Mouse (Mus musculus) lung, postnatal 10 days (tissue): ENCODE results near the gene Tapbp.

Experiments
- DNase-seq: peaks from one replicate; pipeline ENCODE4 v3.0.0; 2021

The Tapbp gene

GRCm38 (mm10) chr17:33969394-33969793, 53.7 kb downstream of the Tapbp start:
- no peak for DNase-seq

DNA sequence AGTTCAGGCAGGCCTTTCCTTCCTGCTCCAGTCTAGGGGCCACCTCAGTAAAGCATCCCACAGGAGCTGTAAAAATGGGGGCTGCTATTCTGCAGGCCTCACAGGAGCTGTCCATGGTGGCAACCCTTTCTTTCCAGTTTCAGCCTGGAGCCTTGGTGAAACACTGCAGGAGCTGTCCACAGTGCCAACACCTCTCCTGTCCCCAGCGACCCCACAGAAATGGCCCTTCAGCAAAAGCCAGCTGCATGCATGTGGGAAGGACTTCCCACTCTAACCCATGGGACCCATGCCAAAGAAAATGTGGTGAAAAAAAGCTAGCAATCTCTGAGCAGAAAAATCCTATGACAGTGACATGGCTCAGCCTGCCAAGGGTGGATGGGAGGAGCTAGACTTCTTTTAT, 57.0 kb downstream of the Tapbp start:
- DNase-seq = peak; percentile 68

DNA sequence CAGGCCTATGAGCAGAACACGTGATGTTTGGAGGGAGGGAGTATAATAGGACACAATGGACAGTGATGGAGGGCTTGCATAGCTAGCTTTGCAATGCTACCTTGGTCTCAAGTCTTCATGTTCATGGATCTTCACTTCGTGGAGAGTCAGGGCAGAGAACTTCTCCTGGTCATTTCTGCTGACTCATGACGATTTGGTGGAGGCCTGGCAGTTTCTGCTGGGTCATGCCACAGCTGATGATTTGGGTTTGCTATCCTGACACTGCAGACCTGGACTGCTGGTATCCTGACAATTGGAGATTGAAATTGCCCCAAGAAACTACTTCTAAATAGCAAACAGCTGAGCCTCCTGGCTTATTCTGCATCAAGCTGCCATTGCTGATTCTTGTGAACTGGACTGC, 57.9 kb downstream of the Tapbp start:
- no peak for DNase-seq

DNA sequence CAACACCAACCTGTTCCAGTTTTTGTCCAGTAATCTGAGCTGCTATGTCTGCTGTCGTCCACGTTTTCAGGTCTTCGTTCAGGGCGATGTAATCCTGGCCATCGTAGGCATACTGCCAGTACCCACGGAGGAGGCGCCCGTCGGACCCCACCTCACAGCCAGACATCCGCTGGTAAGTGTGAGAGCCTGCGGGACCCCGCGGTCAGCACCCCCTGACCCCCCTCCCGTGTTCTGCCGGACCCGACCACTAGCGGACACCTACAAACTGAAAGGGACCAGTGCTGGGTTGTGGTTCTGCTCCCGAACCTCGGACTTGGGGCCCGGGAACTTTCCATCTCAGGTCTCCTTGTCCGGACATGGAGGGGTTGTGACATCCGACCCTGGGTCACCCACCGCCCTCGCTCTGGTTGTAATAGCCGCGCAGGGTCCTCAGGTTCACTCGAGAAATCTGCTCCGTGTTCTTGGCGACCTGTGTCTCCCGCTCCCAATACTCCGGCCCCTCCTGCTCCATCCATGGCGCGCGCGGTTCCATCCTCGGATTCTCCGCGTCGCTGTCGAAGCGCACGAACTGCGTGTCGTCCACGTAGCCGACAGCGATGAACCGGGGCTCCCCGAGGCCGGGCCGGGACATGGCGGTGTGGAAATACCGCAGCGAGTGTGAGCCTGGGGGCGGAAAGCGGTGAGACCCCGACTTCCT, 62.3 kb downstream of the Tapbp start:
- no peak for DNase-seq

GRCm38 (mm10) chr17:33978631-33979031, 62.9 kb downstream of the Tapbp start:
- peak; percentile 86 for DNase-seq
